Mouse (Mus musculus) heart, embryonic 16.5 days (tissue): ENCODE measurements around the gene Dirc2. TPM values are rescaled to one million over a fixed set of nuclear protein-coding genes. Genes with fewer than 3 reads are reported as not detected.

Source experiments
- ATAC-seq: fragments of 200-750 bp; cut with Nextera tagmentation; replicated peaks from 2 replicates; pipeline ENCODE4 v1.8.0; 2017; ENCODE audit warnings: moderate number of reproducible peaks; ENCODE audit not compliant: insufficient read depth, low FRiP score; ENCODE audit errors: extremely low read depth
- H3K27ac ChIP-seq: fragments of 300-500 bp; sonication (generic); 2 replicates; pipeline ENCODE4 v1.5.1; 2014; ENCODE audit warnings: mild to moderate bottlenecking, low read length, control low read depth, moderate library complexity
- H3K27me3 ChIP-seq: fragments of 300-500 bp; sonication (generic); 2 replicates; pipeline ENCODE4 v1.6.1; 2014; ENCODE audit warnings: low read length, mixed read lengths; ENCODE audit not compliant: control insufficient read depth, insufficient read depth
- H3K36me3 ChIP-seq: fragments of 300-500 bp; sonication (generic); 2 replicates; pipeline ENCODE4 v1.6.1; 2014; ENCODE audit not compliant: control insufficient read depth, insufficient read depth
- H3K4me1 ChIP-seq: fragments of 300-500 bp; sonication (generic); 2 replicates; pipeline ENCODE4 v1.6.1; 2014; ENCODE audit warnings: low read length, mixed read lengths; ENCODE audit not compliant: control insufficient read depth, insufficient read depth
- H3K4me2 ChIP-seq: fragments of 300-500 bp; sonication (generic); 2 replicates; pipeline ENCODE4 v1.6.1; 2014; ENCODE audit warnings: low read depth, mild to moderate bottlenecking, control low read depth, low read length
- H3K4me3 ChIP-seq: fragments of 300-500 bp; sonication (generic); 2 replicates; pipeline ENCODE4 v1.5.1; 2014; ENCODE audit warnings: mild to moderate bottlenecking, control low read depth, low read length
- H3K9ac ChIP-seq: fragments of 300-500 bp; sonication (generic); 2 replicates; pipeline ENCODE4 v1.6.1; 2014; ENCODE audit warnings: low read length, control low read depth
- H3K9me3 ChIP-seq: fragments of 300-500 bp; sonication (generic); replicated peaks from 2 replicates; pipeline ENCODE4 v1.6.1; 2016; ENCODE audit warnings: low read length; ENCODE audit not compliant: control insufficient read depth
- WGBS: fragments of 180-500 bp; shearing (Covaris S2); extraction: QIAGEN DNeasy Blood & Tissue Kit; methylation state at CpG from one replicate; pipeline ENCODE4 v1.1.7; 2014; 5-methylcytosine and 5-hydroxymethylcytosine counted together
- polyA plus RNA-seq: library from polyadenylated mRNA; unstranded; fragments of >200 nt; fragmentation: Nextera tagmentation; extraction: Ambion mirVana; gene quantifications from 2 replicates; pipeline ENCODE4 v1.2.1, GENCODE M21; 2015

Gene Dirc2
- polyA plus RNA-seq, 1 experiment from 2014 or later, result 10.1 TPM

DNA sequence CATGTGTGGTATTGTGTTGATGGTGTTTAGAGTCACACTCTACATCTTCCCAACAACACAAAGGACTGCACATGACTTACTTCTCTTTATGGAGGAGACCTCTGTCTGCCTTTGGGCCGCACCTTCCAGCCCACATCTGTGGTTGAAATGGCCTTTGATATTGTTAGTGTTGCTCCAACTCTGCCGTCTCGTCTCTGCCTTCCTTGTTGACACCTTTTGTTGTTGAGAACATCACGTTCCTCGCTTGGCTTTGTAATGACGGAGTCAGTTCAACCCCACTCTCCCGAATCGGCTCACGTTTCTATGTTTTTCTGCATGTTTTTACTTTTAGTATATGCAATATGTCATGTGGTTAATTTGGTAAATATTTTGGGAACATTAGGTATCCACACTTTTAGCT, 11.9 kb upstream of the Dirc2 start:
- peaks cover 18% of the 10 kb centered on the region for H3K4me1 ChIP-seq
- H3K9ac ChIP-seq, result no peak overlapping the region
- no peak for ATAC-seq
- no peaks in the 10 kb centered on the region for H3K9me3 ChIP-seq
- no peaks in the 10 kb centered on the region for H3K27me3 ChIP-seq
- no peaks in the 10 kb centered on the region for H3K36me3 ChIP-seq
- no peak overlapping the region for H3K4me2 ChIP-seq
- 82% methylated on average over 9 of the region's 9 CpGs for WGBS
- H3K27ac ChIP-seq, result no peak overlapping the region
- no peak overlapping the region for H3K4me3 ChIP-seq

- no peak for ATAC-seq
- Histone ChIP-seq H3K27me3 (no peaks in the 10 kb centered on the region), H3K4me1 (peaks cover 18% of the 10 kb centered on the region), H3K9me3 (no peaks in the 10 kb centered on the region), H3K9ac (no peak overlapping the region), H3K27ac (no peak overlapping the region), H3K4me3 (no peak overlapping the region), H3K36me3 (no peaks in the 10 kb centered on the region), H3K4me2 (no peak overlapping the region)
- WGBS, result 91% methylated on average over 7 of the region's 7 CpGs
Measured at GRCm38 (mm10) chr16:35779681-35780080, 10.5 kb upstream of the Dirc2 start.

- Histone ChIP-seq H3K27ac (no peak overlapping the region), H3K4me3 (no peak overlapping the region), H3K36me3 (no peaks in the 10 kb centered on the region), H3K27me3 (no peaks in the 10 kb centered on the region), H3K9me3 (no peaks in the 10 kb centered on the region), H3K4me1 (peaks cover 10% of the 10 kb centered on the region), H3K9ac (no peak overlapping the region), H3K4me2 (no peak overlapping the region)
- WGBS, result 97% methylated on average over 4 of the region's 4 CpGs
- ATAC-seq, result no peak
Measured at GRCm38 (mm10) chr16:35777768-35778167, 8.6 kb upstream of the Dirc2 start.

GRCm38 (mm10) chr16:35776737-35777136, 7.6 kb upstream of the Dirc2 start:
- H3K4me2 ChIP-seq, result peak overlapping the region; percentile 37
- ATAC-seq, result peak; percentile 76
- 43% methylated on average over 7 of the region's 7 CpGs for WGBS

DNA sequence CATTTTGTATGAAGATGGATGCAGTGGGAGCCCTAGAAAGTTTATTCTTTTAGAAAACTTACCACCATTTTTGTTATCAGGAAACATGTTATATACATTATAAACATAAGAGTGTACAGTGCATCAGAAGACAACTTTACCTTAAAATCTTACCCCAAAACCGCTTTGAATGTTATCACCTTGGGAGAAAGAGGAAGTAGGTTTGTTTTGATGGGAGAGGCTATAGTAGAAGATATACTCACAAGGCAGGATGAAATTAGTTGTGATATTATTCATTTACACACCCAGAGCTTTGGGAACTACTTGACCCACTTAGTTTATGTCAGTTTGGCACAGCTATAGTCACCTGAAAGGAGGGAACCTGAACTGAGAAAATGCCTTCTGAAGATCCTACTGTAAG, 6.7 kb upstream of the Dirc2 start:
- H3K9ac ChIP-seq, result no peak overlapping the region
- no peak overlapping the region for H3K4me3 ChIP-seq
- H3K9me3 ChIP-seq, result no peaks in the 10 kb centered on the region
- no peak overlapping the region for H3K27ac ChIP-seq
- peaks cover 14% of the 10 kb centered on the region for H3K4me1 ChIP-seq
- H3K4me2 ChIP-seq, result no peak overlapping the region
- no peak for ATAC-seq
- WGBS, result 77% methylated on average over 1 of the region's 1 CpGs
- no peaks in the 10 kb centered on the region for H3K27me3 ChIP-seq
- H3K36me3 ChIP-seq, result no peaks in the 10 kb centered on the region

More at GRCm38 (mm10) chr16:35776737-35777136, 7.6 kb upstream of the Dirc2 start:
- H3K27me3 ChIP-seq, result no peaks in the 10 kb centered on the region
- H3K9ac ChIP-seq, result no peak overlapping the region
- peak overlapping the region; percentile 42 for H3K27ac ChIP-seq
- H3K9me3 ChIP-seq, result no peaks in the 10 kb centered on the region
- H3K4me1 ChIP-seq, result peaks cover 8% of the 10 kb centered on the region
- no peaks in the 10 kb centered on the region for H3K36me3 ChIP-seq
- H3K4me3 ChIP-seq, result no peak overlapping the region

DNA sequence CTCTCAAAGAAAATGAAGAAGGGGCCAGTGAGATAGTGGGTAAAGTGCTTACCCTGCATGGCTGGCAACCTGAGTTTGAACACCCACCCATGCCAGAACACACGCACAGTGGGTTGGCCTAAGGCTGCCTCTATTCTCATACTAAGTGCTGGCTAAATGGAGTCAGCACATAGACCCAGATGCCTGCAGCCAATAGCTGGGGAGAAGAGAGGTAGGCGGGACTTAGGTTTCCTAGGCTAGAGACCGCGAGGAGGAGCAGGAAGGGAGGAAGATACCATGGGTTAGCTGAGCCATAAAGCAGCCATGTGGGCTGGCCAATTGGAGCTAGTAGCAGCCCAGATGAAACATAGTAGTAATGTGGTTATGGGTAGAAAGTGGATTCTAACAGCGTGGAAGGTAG, 3.4 kb upstream of the Dirc2 start:
- H3K4me3 ChIP-seq, result no peak overlapping the region
- no peaks in the 10 kb centered on the region for H3K9me3 ChIP-seq
- peaks cover 26% of the 10 kb centered on the region for H3K4me1 ChIP-seq
- H3K27ac ChIP-seq, result no peak overlapping the region
- no peak overlapping the region for H3K4me2 ChIP-seq
- H3K9ac ChIP-seq, result no peak overlapping the region
- no peak for ATAC-seq
- 88% methylated on average over 5 of the region's 5 CpGs for WGBS
- H3K36me3 ChIP-seq, result no peaks in the 10 kb centered on the region
- no peaks in the 10 kb centered on the region for H3K27me3 ChIP-seq

DNA sequence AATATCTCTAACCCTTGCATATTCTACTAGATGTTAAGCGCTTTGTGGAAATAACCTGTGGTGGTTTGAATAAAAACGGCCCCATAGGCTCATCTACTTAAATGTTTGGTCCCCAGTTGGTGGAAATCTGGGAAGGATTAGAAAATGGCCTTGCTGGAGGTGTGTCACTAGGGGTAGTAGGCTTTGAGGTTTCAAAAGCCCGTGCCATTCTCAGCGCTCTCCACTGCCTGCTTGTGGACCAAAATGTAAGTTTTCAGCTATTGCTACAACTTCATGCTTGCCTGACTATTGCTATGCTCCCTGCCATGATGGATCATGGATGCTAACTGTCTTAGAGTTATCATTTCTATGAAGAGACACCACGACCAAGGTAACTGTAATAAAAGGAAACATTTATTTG, 2.5 kb upstream of the Dirc2 start:
- H3K36me3 ChIP-seq, result no peaks in the 10 kb centered on the region
- H3K4me3 ChIP-seq, result no peak overlapping the region
- H3K4me2 ChIP-seq, result no peak overlapping the region
- H3K27me3 ChIP-seq, result no peaks in the 10 kb centered on the region
- H3K9me3 ChIP-seq, result no peaks in the 10 kb centered on the region
- no peak overlapping the region for H3K27ac ChIP-seq
- H3K4me1 ChIP-seq, result peaks cover 21% of the 10 kb centered on the region
- ATAC-seq, result no peak
- 85% methylated on average over 5 of the region's 5 CpGs for whole genome bisulfite sequencing
- H3K9ac ChIP-seq, result no peak overlapping the region

GRCm38 (mm10) chr16:35771141-35771540, 2.0 kb upstream of the Dirc2 start:
- H3K27me3 ChIP-seq, result no peaks in the 10 kb centered on the region
- no peak overlapping the region for H3K27ac ChIP-seq
- peak overlapping the region; percentile 75 for H3K9ac ChIP-seq
- H3K4me3 ChIP-seq, result peak overlapping the region; percentile 76; the same call in 1 of the 2 replicates
- no peaks in the 10 kb centered on the region for H3K36me3 ChIP-seq
- peak overlapping the region; percentile 99 for H3K4me2 ChIP-seq
- no peaks in the 10 kb centered on the region for H3K9me3 ChIP-seq
- WGBS, result 29% methylated on average over 8 of the region's 8 CpGs
- ATAC-seq, result no peak
- H3K4me1 ChIP-seq, result peaks cover 17% of the 10 kb centered on the region

DNA sequence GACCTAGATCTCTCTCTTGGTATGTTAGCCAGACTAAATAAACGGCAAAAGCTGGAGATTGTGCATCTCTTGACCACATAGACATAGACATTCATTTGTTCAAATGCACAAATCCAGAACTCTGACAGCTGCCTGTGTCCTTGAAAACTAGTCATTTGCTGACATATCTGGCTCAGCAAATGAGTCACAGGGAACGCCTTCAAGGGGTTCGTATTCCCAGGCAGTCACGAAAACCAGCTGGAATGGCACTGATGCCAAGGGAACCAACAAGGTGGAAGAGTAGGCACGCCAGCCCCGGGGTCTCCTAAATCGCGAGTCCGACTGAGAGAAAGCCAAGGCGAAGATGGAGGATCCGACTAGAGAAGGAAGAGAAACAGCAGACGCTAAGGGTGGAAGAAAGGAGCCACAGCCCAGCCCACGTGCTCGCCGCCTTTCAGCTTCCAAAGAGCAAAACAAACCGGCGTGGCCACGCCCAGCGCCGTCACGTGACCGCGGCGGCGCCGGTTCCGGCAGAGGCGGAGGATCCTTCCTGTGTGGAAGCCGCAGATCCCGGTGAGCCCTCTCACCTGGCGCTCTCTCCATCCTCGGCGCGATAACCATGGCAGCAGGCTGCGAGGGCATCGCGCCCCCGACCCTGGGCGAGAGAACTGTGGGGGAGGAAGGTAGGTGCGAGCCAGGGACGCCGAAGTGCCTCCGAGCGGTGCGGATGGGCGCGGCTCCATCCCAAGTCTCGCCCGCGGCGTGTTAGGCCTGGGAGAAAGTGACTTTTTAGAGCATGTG, 912 bp upstream of the Dirc2 start, which contains the start of gene Hspbap1:
Gene Hspbap1, plus strand, starts transcription at position 498 of the 780 bp plus-strand sequence.
- Histone ChIP-seq H3K9me3 (no peaks in the 10 kb centered on the region), H3K27me3 (no peaks in the 10 kb centered on the region), H3K27ac (peak within 1 kb of the TSS; percentile 60), H3K4me2 (peak within 1 kb of the TSS; percentile 99), H3K4me3 (peak within 1 kb of the TSS; percentile 76), H3K9ac (peak within 1 kb of the TSS; percentile 88), H3K36me3 (no peaks in the 10 kb centered on the region), H3K4me1 (peaks cover 17% of the 10 kb centered on the region)
- ATAC-seq, result peak; percentile 66
- WGBS, result under 1% methylated on average over 51 of the region's 51 CpGs
